Mouse (Mus musculus) kidney, embryonic 15.5 days (tissue): ENCODE data around the gene Gm29423. TPM values are rescaled to one million over a fixed set of nuclear protein-coding genes. Genes with fewer than 3 reads are reported as not detected.
"Not testable (repeated sequence)": the region's sequence is repeated elsewhere in the genome, so short reads cannot be mapped to it uniquely, and the experiment has no call there.

Experiments used
- ATAC-seq: fragments of 200-750 bp; cut with Nextera tagmentation; replicated peaks from 2 replicates; pipeline ENCODE4 v1.8.0; 2017; ENCODE audit warnings: moderate TSS enrichment; ENCODE audit not compliant: low FRiP score
- H3K27ac ChIP-seq: fragments of 300-500 bp; sonication (generic); 2 replicates; pipeline ENCODE4 v1.5.1; 2015; ENCODE audit warnings: mild to moderate bottlenecking, inconsistent platforms
- H3K27me3 ChIP-seq: fragments of 300-500 bp; sonication (generic); 2 replicates; pipeline ENCODE4 v1.6.1; 2015; ENCODE audit warnings: inconsistent platforms
- H3K36me3 ChIP-seq: fragments of 300-500 bp; sonication (generic); 2 replicates; pipeline ENCODE4 v1.6.1; 2015; ENCODE audit warnings: inconsistent platforms
- H3K4me1 ChIP-seq: fragments of 300-500 bp; sonication (generic); 2 replicates; pipeline ENCODE4 v1.6.1; 2015; ENCODE audit warnings: inconsistent platforms
- H3K4me2 ChIP-seq: fragments of 300-500 bp; sonication (generic); 2 replicates; pipeline ENCODE4 v1.6.1; 2015; ENCODE audit warnings: moderate library complexity, mild to moderate bottlenecking, inconsistent platforms
- H3K4me3 ChIP-seq: fragments of 300-500 bp; sonication (generic); replicated peaks from 2 replicates; pipeline ENCODE4 v1.5.1; 2015; ENCODE audit warnings: mild to moderate bottlenecking, inconsistent platforms
- H3K9ac ChIP-seq: fragments of 300-500 bp; sonication (generic); 2 replicates; pipeline ENCODE4 v1.6.1; 2015; ENCODE audit warnings: mild to moderate bottlenecking, inconsistent platforms
- H3K9me3 ChIP-seq: fragments of 300-500 bp; sonication (generic); replicated peaks from 2 replicates; pipeline ENCODE4 v1.6.1; 2016; ENCODE audit warnings: inconsistent platforms
- WGBS: fragments of 180-500 bp; shearing (Covaris S2); methylation state at CpG from one replicate; pipeline ENCODE4 v1.1.7; 2015; ENCODE audit warnings: mixed read lengths; 5-methylcytosine and 5-hydroxymethylcytosine counted together
- polyA plus RNA-seq: library from polyadenylated mRNA; unstranded; fragments of >200 nt; fragmentation: Nextera tagmentation; extraction: Ambion mirVana; gene quantifications from 2 replicates; pipeline ENCODE4 v1.2.1, GENCODE M21; 2015

Gene Gm29423
- not detected in 2 replicates for polyA plus RNA-seq

DNA sequence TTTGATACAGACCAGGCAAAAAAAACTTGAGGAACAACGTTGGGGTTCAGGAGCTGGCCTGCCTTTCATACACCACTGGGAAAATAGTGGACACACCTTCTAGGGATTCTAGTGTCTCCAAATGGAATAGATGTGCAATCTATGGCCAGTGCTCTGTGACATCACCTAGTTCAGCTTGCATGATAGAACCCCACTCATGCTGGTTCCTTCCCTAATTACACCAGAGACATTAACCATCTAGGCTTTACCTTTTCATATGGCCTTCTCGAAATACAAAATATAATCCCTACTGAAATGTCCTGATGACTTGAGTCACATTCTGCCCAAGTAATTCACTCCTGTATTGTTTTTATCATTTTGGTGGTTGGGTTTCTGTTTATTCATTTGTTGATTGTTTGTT, at the start of gene Gm29423, which contains the start of gene Gm29644:
Gene Gm29423 (minus strand): TSS at position 101 of the 400 bp plus-strand sequence.
Gene Gm29644 (minus strand): TSS at position 157 of the 400 bp plus-strand sequence.
- ATAC-seq, H3K4me2 ChIP-seq, H3K27me3 ChIP-seq, H3K9me3 ChIP-seq, H3K27ac ChIP-seq, H3K9ac ChIP-seq, H3K36me3 ChIP-seq, H3K4me1 ChIP-seq, H3K4me3 ChIP-seq: not testable (repeated sequence)
- no CpG with 5 or more reads among the region's 2 CpGs for WGBS

DNA sequence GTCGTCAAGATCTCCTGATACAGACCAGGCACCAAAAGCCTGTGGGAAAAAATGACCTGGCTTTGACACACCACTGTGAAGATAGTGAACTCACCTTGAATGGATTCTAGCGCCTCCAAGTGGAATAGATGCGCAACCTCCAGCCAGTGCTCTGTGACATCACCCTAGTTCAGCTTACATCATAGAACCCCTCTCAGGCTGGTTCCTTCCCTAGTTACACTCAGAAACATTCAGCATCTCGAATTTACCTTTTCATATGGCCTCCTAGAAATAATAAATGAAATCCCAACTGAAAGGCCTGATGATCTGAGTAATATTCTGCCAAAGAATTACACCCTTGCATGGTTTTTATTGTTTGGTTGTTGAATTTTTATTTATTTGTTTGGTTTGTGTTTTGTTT, 29.5 kb downstream of the Gm29423 start, which contains the start of gene Gm21118:
Gene Gm21118 (minus strand): TSS at position 101 of the 400 bp plus-strand sequence.
- not testable (repeated sequence) for H3K9ac ChIP-seq, H3K27ac ChIP-seq, H3K9me3 ChIP-seq, H3K4me2 ChIP-seq, H3K4me1 ChIP-seq, H3K27me3 ChIP-seq, ATAC-seq, H3K4me3 ChIP-seq, H3K36me3 ChIP-seq
- no CpG with 5 or more reads among the region's 4 CpGs for WGBS

Other genes starting within 250 kb of the Gm29423 start
- gene Gm21118, start 29.6 kb downstream of the Gm29423 start, polyA plus RNA-seq: not detected in 2 replicates
- not detected in 2 replicates for gene Gm29644, start 56 bp upstream of the Gm29423 start, polyA plus RNA-seq
- not detected in 2 replicates for gene Gm20888, start 138.6 kb upstream of the Gm29423 start, polyA plus RNA-seq